Mouse (Mus musculus) testis, adult 2 months (tissue): ENCODE results near the gene Ppip5k2.

Experiments used
- CTCF ChIP-seq: fragments of 200-500 bp; IDR thresholded peaks from 2 replicates; pipeline ENCODE4 v1.5.1; 2012; ENCODE audit warnings: low read depth, mild to moderate bottlenecking, inconsistent platforms, low read length, moderate library complexity; ENCODE audit not compliant: control insufficient read depth, insufficient read depth, insufficient replicate concordance
- POLR2A ChIP-seq: fragments of 200-500 bp; IDR thresholded peaks from 2 replicates; pipeline ENCODE4 v1.6.1; 2012; ENCODE audit warnings: low read depth, mild to moderate bottlenecking, inconsistent platforms, low read length, moderate library complexity; ENCODE audit not compliant: control insufficient read depth

DNA sequence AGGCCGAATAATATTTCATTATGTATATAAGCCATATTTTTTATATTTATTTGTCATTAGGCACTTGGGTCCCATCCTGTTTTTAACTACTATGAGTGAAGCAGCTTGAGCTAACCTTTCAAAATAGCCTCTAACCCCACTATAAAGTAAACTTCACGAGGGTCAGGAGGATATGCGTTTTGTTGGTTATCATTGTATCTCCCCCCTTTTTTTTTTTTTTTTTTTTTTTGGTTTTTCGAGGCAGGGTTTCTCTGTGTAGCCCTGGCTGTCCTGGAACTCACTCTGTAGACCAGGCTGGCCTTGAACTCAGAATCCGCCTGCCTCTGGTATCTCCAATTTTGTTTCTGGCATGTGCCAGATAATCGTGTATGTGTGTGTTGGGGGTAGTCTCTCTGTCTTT lies 3.2 kb upstream of the Ppip5k2 start:
- TF ChIP-seq CTCF (no peak), POLR2A (no peak)
